Mouse (Mus musculus): ENCODE measurements around the gene Adnp. TPM values are rescaled to one million over a fixed set of nuclear protein-coding genes. Genes with fewer than 3 reads are reported as not detected.

Adnp gene
- polyA plus RNA-seq, 1 experiment from 2014 or later: 10.9 TPM

DNA sequence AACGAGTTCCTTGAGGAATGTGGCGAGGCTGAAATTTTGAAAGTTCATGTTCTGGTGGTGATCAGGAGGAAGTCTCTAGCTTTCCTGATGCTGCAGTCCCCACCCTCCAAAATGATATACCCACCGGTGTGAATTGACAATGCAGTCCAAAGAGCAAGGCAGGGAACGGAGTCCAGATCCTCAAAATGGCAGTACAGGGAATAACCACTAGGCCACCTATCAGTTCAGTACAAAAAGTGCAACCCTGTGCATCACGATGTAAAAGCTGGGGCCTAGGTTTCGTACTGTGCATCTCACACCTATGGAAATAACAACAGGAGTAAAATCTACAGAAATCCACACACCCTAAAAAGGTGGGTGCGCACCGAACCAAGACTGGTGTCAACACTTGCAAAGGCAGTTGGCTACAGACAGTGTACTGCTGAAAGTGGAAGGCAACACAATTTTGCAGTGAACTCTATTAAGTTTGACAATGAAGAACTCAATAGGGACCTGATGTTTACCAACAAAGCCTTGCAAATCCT lies 2.4 kb downstream of the Adnp start:
- ATAC-seq (ENCODE audit: insufficient number of reproducible peaks, insufficient read depth, low FRiP score, low TSS enrichment): no peak
- Histone ChIP-seq H3K36me3 (peaks cover 32% of the 10 kb centered on the region), H3K27me3 (no peaks in the 10 kb centered on the region), H3K27ac (no peak overlapping the region; the same call in 1 of the 2 replicates), H3K9ac (peak overlapping the region; percentile 17; the same call in 1 of the 2 replicates), H3K9me3 (no peaks in the 10 kb centered on the region), H3K4me1 (peaks cover 23% of the 10 kb centered on the region), H3K4me3 (peak overlapping the region; percentile 99), H3K4me2 (replicated peaks) (peak overlapping the region; percentile 88)
- WGBS: 87% methylated on average over 8 of the region's 8 CpGs

DNA sequence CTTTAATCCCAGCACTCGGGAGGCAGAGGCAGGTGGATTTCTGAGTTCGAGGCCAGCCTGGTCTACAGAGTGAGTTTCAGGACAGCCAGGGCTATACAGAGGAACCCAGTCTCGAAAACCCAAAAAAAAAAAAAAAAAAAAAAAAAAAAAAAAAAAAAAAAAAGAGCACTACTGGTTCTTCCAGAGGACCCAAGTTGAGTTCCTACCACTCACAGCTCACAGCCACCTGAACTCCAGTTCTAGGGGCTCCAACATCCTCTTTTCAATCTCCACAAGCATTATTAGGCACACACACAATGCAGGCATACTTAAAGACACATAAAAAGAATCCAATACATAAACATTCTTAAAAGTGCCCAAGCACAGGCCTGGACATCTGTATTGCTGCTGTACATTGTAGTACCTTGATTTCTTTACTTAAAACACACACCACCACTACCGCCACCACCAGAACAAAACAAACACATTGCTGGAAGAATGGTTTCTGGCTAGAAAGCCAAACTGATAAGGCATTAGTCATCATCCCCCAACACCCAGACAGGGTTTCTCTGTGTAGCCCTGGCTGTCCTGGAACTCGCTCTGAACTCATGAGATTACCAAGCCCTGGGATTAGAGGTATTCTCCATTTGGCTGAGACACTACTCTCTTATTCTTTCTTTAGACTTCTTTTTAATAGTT lies 6.8 kb downstream of the Adnp start:
- ATAC-seq (ENCODE audit: insufficient number of reproducible peaks, insufficient read depth, low FRiP score, low TSS enrichment): no peak
- Histone ChIP-seq H3K4me2 (replicated peaks) (no peak overlapping the region), H3K4me3 (no peak overlapping the region), H3K9me3 (no peaks in the 10 kb centered on the region), H3K4me1 (peaks cover 51% of the 10 kb centered on the region), H3K27me3 (no peaks in the 10 kb centered on the region), H3K9ac (no peak overlapping the region), H3K36me3 (peaks cover 37% of the 10 kb centered on the region), H3K27ac (no peak overlapping the region)
- 83% methylated on average over 4 of the region's 5 CpGs for WGBS

DNA sequence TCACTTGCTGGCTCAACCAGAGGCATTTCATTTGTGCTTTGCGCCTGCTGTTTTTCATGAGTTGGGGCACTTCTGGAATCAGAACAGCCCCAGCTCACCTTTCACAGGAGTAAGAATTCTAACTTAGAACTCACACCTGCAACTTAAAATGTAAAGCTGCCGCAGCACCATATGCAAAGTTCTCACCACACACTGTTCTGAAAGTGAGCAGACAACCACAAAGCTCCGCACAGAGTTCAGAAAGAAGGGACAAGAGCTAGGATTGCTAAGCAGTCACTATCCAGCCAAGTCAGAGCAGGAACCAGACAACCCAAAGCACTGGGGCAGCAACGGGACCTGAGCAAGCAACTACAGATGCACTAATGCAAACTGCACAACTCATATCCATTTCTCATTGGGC lies 7.4 kb downstream of the Adnp start:
- 88% methylated on average over 4 of the region's 4 CpGs for WGBS
- H3K27ac ChIP-seq: no peak overlapping the region
- ATAC-seq (ENCODE audit: insufficient number of reproducible peaks, insufficient read depth, low FRiP score, low TSS enrichment): no peak
- 0 out of 2 replicates have a peak overlapping the region, but pooled peaks have one; percentile 9 for H3K9ac ChIP-seq
- 0 out of 2 replicates have a peak overlapping the region, but pooled peaks have one; percentile 13 for H3K4me2 ChIP-seq (replicated peaks)
- H3K9me3 ChIP-seq: no peaks in the 10 kb centered on the region
- peaks cover 47% of the 10 kb centered on the region for H3K4me1 ChIP-seq
- no peaks in the 10 kb centered on the region for H3K27me3 ChIP-seq
- no peak overlapping the region for H3K4me3 ChIP-seq
- H3K36me3 ChIP-seq: peaks cover 35% of the 10 kb centered on the region

DNA sequence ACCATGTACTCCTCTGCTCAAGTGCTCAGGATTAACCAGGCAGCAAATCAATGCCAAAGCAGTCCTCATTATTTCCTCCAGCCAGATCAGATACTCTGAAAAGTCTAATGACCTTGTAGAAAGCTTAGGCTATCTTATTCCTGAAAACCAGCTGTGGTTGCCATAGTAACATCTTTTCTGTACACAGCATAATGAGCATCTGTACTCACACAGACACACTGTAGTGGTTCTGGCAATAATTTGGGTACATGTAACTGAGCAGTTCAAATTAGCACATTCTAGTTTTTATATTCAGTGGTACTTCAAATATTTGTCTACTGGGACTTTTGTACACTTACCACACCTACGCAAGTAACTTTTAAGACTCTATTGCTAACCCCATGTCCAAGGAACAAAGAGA lies 8.5 kb downstream of the Adnp start:
- H3K4me1 ChIP-seq: peaks cover 41% of the 10 kb centered on the region
- no peaks in the 10 kb centered on the region for H3K27me3 ChIP-seq
- H3K27ac ChIP-seq: no peak overlapping the region
- no peak overlapping the region for H3K9ac ChIP-seq
- H3K9me3 ChIP-seq: no peaks in the 10 kb centered on the region
- ATAC-seq (ENCODE audit: insufficient number of reproducible peaks, insufficient read depth, low FRiP score, low TSS enrichment): no peak
- H3K36me3 ChIP-seq: peaks cover 28% of the 10 kb centered on the region
- WGBS: 98% methylated on average over 1 of the region's 1 CpGs
- H3K4me2 ChIP-seq (replicated peaks): no peak overlapping the region
- no peak overlapping the region for H3K4me3 ChIP-seq

DNA sequence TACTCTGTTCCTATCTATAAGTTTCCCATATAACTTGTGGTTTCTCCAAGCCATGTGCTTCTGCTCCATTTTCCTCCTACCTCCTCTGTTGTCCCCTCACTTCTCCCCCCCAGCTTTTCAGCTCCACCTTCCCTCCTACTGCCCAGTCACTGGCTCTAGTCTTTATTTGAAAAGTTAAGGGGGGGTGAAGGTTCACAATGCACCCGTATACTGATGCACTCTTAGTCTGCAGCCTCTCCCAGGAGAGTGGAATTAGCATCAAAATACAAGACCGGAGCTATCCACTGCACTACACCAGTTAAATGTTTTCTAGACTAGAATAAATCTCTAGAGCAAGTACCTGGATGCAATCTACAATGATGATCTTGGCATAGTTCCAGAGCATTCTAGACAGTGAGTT lies 11.2 kb downstream of the Adnp start:
- no peaks in the 10 kb centered on the region for H3K27me3 ChIP-seq
- H3K4me1 ChIP-seq: peaks cover 37% of the 10 kb centered on the region
- no peaks in the 10 kb centered on the region for H3K9me3 ChIP-seq
- no peak overlapping the region for H3K4me3 ChIP-seq
- 71% methylated on average over 2 of the region's 2 CpGs for WGBS
- peaks cover 21% of the 10 kb centered on the region for H3K36me3 ChIP-seq
- H3K9ac ChIP-seq: no peak overlapping the region
- no peak overlapping the region for H3K4me2 ChIP-seq (replicated peaks)
- no peak for ATAC-seq (ENCODE audit: insufficient number of reproducible peaks, insufficient read depth, low FRiP score, low TSS enrichment)
- peak overlapping the region; percentile 17; the same call in 1 of the 2 replicates for H3K27ac ChIP-seq

DNA sequence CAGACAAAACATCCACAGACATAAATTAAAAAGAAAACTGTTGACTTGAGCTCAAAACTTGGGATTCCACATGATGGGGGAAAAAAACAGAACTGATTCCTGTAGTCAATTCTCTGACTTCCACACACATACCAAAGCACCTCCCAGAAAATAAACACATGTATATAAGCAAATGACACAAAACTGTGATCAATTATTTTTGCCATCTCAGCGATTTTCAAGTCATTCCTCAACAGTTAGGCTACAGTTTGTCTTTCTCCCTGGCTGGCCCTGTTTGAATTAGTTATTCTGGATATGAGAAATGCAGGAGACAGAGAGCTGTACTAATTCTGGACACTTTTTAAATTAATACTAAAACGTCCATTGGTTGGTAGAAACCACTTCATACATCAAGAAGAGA lies 13.2 kb downstream of the Adnp start:
- Histone ChIP-seq H3K4me3 (no peak overlapping the region), H3K4me1 (peaks cover 32% of the 10 kb centered on the region), H3K27ac (no peak overlapping the region), H3K9me3 (no peaks in the 10 kb centered on the region), H3K27me3 (no peaks in the 10 kb centered on the region), H3K4me2 (replicated peaks) (no peak overlapping the region), H3K9ac (no peak overlapping the region), H3K36me3 (peaks cover 24% of the 10 kb centered on the region)
- 81% methylated on average over 2 of the region's 2 CpGs for WGBS
- no peak for ATAC-seq (ENCODE audit: insufficient number of reproducible peaks, insufficient read depth, low FRiP score, low TSS enrichment)

DNA sequence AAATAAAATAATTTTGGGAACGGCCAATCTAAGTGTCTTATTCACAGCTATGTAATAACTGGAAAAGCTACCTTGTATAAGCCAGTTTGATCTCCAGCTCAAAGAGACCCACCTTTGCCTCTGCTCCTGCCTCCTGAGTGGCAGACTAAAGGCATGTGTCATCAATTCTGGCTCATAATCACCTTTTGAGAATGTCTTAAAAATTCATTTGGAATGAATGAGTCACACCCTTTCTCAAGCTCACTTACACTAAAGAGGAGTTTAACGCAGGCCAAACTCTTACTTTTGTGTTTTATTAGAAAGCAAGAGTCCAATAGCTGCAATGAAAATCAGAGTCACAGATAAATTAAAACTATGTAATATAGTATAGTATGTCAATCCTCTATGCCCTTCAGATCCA lies 15.1 kb downstream of the Adnp start:
- peaks cover 28% of the 10 kb centered on the region for H3K36me3 ChIP-seq
- WGBS: 95% methylated on average over 2 of the region's 2 CpGs

DNA sequence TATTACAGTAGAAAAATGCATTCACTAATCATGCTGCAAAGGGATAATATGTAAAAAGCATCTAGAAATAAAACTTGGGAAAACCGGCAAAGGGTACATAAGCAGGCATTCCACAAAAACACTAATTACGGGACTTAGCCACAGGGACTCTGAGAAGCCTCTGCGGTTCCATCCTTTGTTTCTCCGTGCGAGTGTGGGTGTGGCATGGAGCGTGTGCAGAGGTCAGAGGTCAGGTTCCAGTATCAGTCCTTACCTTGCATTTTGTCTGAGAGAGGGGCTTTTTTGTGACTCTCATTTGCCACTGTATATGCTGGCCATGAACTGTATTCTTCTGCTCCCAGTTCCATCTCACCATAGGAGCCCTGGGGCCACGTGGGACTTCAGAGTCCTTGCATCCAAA lies 31.0 kb downstream of the Adnp start:
- Histone ChIP-seq H3K27me3 (no peaks in the 10 kb centered on the region), H3K9me3 (no peaks in the 10 kb centered on the region), H3K4me2 (replicated peaks) (no peak overlapping the region), H3K9ac (no peak overlapping the region), H3K4me3 (no peak overlapping the region), H3K36me3 (peaks cover 31% of the 10 kb centered on the region), H3K4me1 (no peaks in the 10 kb centered on the region), H3K27ac (no peak overlapping the region)
- 42% methylated on average over 7 of the region's 7 CpGs for WGBS
- ATAC-seq (ENCODE audit: insufficient number of reproducible peaks, insufficient read depth, low FRiP score, low TSS enrichment): no peak

More for the DNA sequence above, 15.1 kb downstream of the Adnp start:
- H3K4me2 ChIP-seq (replicated peaks): no peak overlapping the region
- H3K9me3 ChIP-seq: no peaks in the 10 kb centered on the region
- no peak overlapping the region for H3K27ac ChIP-seq
- H3K4me1 ChIP-seq: peaks cover 23% of the 10 kb centered on the region
- no peak overlapping the region for H3K4me3 ChIP-seq
- no peak for ATAC-seq (ENCODE audit: insufficient number of reproducible peaks, insufficient read depth, low FRiP score, low TSS enrichment)
- no peaks in the 10 kb centered on the region for H3K27me3 ChIP-seq
- H3K9ac ChIP-seq: no peak overlapping the region

DNA sequence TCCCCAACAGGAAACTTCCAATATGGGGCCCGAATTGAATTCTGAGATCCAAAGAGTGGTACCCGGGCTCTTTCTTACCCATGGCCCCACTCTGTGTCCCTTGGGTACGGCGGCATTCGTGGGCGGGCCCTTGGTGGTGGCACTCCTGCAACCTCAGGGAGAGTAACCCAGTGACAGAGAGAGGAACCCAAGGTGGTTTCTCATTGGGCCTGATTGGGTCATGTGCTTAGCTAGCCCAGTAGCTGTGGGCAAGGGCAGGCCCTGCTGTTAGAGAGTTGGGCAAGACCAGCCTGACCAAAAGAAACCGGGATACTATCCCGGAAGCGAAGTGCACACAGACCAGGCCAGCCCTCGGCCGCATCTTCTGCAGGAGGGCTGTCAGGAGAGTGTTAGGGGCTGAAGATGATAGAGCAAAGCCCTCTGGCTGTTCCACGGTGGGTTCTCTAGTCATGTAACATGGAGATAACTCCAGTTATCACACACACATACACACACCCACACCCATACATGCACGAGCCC lies 36.7 kb downstream of the Adnp start:
- Histone ChIP-seq H3K9ac (no peak overlapping the region), H3K36me3 (peaks cover 4% of the 10 kb centered on the region; the same call in 1 of the 2 replicates)
- WGBS: 8% methylated on average over 13 of the region's 13 CpGs

DNA sequence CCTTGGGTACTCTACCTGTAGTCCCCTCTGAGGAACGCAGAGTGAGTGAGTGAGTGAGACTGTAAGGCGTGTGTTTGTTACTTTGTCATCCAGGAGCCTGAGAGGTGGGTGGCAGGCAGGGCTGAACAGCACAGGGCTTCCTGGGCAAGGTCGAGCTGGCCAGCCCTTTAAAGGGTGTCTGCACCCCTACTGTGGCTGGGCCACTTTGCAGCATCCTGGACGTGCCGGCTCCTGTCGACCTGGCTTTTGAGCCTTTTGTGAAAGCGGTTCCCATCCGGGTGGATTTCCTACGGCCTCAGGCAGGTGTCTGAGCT lies 37.2 kb downstream of the Adnp start:
- Histone ChIP-seq H3K36me3 (peaks cover 4% of the 10 kb centered on the region; the same call in 1 of the 2 replicates), H3K4me1 (peaks cover 37% of the 10 kb centered on the region)
- no peak; the same call in 1 of the 2 replicates for ATAC-seq (ENCODE audit: insufficient number of reproducible peaks, insufficient read depth, low FRiP score, low TSS enrichment)

More for the DNA sequence above, 36.7 kb downstream of the Adnp start:
- peak overlapping the region; percentile 91 for H3K27ac ChIP-seq
- ATAC-seq (ENCODE audit: insufficient number of reproducible peaks, insufficient read depth, low FRiP score, low TSS enrichment): 0 out of 2 replicates have a peak, but pooled peaks have one; percentile 2
- H3K4me3 ChIP-seq: peak overlapping the region; percentile 1; the same call in 1 of the 2 replicates
- H3K4me2 ChIP-seq (replicated peaks): peak overlapping the region; percentile 32
- peaks cover 37% of the 10 kb centered on the region for H3K4me1 ChIP-seq
- H3K9me3 ChIP-seq: no peaks in the 10 kb centered on the region
- no peaks in the 10 kb centered on the region for H3K27me3 ChIP-seq

DNA sequence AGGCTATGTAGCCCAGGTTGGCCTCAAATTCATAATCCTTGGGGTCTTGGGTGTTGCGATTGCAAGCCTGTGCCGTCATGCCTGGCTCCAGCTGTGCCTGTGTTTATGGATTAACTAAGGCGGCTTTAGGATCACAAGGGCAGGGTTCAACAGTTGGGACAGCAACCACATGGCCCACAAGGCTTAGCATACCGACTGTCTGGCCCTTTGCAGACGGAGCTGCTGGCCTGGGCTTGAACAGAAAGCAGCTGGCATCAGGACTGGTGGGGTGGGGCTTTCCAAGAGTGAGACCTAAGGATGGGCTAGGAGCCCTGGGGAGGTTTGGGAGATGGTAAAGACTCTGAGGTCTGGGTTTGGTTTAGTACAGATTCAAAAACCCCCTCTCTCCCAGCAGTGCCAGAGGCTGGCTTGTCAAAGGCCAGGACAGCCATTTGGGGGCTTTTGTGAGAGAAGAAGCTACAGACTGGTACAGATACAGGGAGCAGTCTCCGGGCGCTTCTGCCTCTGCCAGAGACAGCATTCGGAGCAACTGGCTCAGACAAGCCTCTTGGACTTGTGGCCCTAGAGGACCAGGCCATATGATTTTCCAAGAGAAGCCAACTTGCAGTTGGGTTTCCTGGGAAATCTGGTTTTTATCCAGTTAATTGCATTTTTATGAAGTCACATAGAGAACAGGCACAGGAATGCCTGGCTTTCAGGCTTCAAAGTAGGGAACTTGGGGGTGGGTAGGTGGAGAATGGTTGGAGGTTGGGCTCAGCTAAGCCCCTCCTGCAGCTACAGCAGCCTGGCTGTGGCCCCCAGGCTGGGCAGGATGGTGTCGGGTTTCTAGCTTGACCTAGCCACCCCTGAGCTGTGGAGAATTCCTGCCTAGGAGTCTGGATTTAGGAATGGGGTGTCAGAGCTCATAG lies 37.8 kb downstream of the Adnp start:
- Histone ChIP-seq H3K27ac (peak overlapping the region; percentile 91), H3K36me3 (peaks cover 4% of the 10 kb centered on the region; the same call in 1 of the 2 replicates), H3K9ac (no peak overlapping the region), H3K4me3 (no peak overlapping the region), H3K4me1 (peaks cover 37% of the 10 kb centered on the region), H3K27me3 (no peaks in the 10 kb centered on the region), H3K9me3 (no peaks in the 10 kb centered on the region), H3K4me2 (replicated peaks) (peak overlapping the region; percentile 32; the same call in 1 of the 2 replicates)
- 25% methylated on average over 9 of the region's 9 CpGs for WGBS
- peak; percentile 74 for ATAC-seq (ENCODE audit: insufficient number of reproducible peaks, insufficient read depth, low FRiP score, low TSS enrichment)

More for the DNA sequence above, 37.2 kb downstream of the Adnp start:
- 3% methylated on average over 9 of the region's 9 CpGs for WGBS
- no peaks in the 10 kb centered on the region for H3K9me3 ChIP-seq
- H3K27ac ChIP-seq: peak overlapping the region; percentile 91
- H3K4me3 ChIP-seq: no peak overlapping the region
- peak overlapping the region; percentile 32 for H3K4me2 ChIP-seq (replicated peaks)
- no peak overlapping the region for H3K9ac ChIP-seq
- H3K27me3 ChIP-seq: no peaks in the 10 kb centered on the region

Data from embryonic facial prominence, embryonic 12.5 days (tissue).